Mouse (Mus musculus) right cerebral cortex, postnatal 10 days (tissue): Measurements from ENCODE around the gene Gm10135.

ENCODE experiments used
- DNase-seq, 2 experiments: peaks; one replicate each; pipeline ENCODE4 v3.0.0; 2021; ENCODE audit warnings: low spot score in 2 of 2

Gm10135 gene

GRCm38 (mm10) chr5:72965706-72966105 is 8.8 kb downstream of the Gm10135 start:
- DNase-seq, result no peak

- DNase-seq, result no peak
These were observed 14.4 kb downstream of the Gm10135 start for GRCm38 (mm10) chr5:72960096-72960495.

- DNase-seq, result no peak
These were observed 17.2 kb downstream of the Gm10135 start for GRCm38 (mm10) chr5:72957281-72957680.

GRCm38 (mm10) chr5:72953996-72954604 is 20.4 kb downstream of the Gm10135 start:
- DNase-seq, result no peak

DNA sequence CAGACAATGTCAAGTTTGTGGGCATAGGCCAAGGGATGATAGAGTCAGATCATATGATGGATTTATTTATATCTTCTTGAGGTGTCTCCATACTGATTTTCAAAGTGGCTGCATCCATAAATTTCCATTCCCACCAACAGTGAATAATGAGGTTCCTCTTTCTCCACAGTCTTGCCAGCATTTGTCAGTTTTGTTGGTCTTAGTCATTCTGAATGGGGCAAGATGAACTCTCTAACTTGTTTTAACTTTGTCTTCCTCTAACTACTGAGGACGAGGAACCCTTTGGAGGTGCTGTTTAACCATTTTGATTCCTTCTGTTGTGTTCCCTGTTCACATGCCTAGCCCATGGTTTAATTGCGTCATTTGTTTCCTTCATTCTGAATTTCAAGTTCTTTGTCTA is 24.2 kb downstream of the Gm10135 start:
- DNase-seq, result no peak

DNA sequence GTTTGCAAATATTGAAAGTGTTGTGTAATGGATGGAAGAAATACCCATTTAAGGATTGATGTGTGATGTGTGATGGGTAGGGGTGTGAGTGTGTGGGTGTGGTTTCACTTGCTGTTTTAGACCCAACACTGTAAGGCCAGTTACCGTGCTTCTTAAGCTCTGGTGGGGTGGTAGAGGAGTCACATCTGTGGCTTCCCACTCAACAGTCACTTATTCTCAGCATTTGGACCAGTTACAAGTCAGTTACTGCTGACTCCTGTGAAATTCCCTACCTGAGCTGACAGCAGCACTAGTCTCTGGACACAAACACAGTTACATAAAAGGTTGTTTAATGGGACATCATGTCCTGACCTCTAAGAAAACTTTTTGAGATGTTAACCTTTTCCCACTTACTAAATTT is 26.4 kb downstream of the Gm10135 start:
- DNase-seq, result no peak

GRCm38 (mm10) chr5:72940906-72941432 is 33.5 kb downstream of the Gm10135 start:
- no peak for DNase-seq

GRCm38 (mm10) chr5:72939311-72939710 is 35.2 kb downstream of the Gm10135 start:
- DNase-seq, result peak in 1 of 2 experiments; percentile 11

GRCm38 (mm10) chr5:72938421-72938820 is 36.1 kb downstream of the Gm10135 start:
- peak in 1 of 2 experiments; percentile 30 for DNase-seq

GRCm38 (mm10) chr5:72933026-72933675 is 41.4 kb downstream of the Gm10135 start:
- peak in 1 of 2 experiments; percentile 21 for DNase-seq

GRCm38 (mm10) chr5:72927074-72927473 is 47.4 kb downstream of the Gm10135 start:
- no peak for DNase-seq

GRCm38 (mm10) chr5:72922796-72923195 is 51.7 kb downstream of the Gm10135 start:
- DNase-seq, result no peak

DNA sequence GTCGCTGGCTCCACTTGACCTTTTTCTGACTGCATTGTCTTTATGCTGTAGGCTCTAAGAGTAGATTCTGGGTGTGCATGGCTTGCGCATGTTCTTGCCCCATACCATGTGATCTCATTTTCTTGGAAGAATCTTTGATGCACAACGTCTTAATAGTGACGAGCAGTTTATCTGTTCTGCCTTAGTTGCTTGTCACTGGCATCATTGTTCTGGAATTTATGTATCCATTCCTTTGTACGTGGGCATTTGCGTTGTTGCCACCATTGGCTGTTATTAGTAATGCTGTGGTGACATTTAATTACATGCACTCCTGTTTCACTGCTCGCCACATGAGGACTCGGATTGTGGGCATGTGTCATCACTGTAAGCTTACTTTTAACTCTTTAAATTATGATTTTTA is 53.3 kb downstream of the Gm10135 start:
- DNase-seq, result no peak

DNA sequence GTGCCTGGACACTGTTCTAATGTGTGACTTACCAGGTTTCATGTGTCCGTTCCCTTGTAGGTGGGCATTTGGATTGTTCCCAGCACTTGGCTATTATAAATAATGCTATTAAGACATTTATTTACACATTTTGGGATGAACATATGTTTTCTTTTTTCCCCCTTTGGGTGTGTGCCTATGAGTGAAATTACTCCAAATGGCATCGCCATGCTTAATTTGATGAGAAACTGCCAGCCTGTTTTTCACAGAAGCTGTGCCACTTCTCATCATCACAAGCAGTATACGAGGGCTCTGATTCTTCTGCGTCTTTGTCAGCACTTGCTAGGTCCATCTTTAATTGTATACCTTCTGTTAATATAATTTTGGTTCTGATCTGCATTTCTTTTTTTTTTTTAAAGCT is 54.1 kb downstream of the Gm10135 start:
- no peak for DNase-seq

DNA sequence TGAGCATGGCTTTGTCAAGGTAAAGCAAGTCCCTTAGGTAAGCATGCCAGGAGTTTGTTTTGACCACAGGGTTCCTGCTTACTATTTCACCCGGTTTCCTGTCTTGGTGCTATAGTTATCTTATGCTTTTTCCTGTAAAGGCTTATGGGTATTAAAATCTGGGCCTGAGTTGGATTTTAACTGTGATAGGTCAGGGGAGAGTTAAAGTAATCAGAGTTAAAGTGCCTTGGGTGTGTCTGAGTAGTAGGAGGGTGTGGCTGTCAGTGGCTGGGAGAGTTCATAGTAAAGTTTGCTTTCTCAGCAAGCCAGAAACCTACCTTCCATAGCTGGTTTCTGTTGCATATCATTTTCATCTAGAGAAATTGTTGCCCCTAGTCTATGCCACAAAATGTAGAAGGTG is 57.7 kb downstream of the Gm10135 start:
- no peak for DNase-seq

GRCm38 (mm10) chr5:72916048-72916447 is 58.5 kb downstream of the Gm10135 start:
- DNase-seq, result no peak
